ENCODE assay signal across 8 mouse cellular contexts in the genomic region with DNA sequence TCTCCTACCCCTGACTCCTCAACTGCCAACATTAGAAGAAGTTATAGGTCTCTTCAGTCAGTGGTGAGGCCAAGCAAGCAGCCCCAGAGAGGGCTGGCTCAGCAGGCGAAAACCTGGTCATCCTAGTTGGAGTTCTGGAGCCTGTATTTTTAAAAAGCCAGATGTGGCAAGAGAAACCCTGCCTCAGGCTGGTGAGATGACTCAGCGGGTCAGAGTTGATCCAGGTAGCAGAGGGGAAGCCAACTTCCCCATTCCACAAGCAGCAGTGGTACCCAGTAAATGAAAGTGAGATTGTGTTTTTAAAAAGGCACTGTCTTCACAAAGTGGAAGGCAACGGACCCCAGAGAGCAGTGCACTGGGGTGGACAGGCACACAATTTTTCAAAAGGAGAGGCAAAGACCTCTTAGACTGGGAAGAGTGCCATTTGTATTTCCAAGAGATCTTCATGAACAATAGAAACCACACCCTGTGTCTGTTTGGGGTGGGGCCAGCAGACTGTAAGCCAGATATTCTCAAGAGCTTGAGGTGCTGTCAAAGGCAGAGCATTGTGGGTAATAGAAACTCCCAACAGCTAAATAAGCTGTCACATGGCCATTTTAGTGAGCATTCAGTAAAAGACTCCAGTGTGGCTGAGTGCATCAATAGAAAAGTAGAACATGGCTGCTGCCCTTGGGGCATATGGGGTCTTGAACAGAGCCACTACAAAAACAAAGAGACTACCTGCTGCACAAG. TPM values are rescaled to one million over a fixed set of nuclear protein-coding genes. Genes with fewer than 3 reads are reported as not detected.
DNase-seq lines count a peak whose midpoint lies in the region; ATAC-seq and TF ChIP-seq lines count a peak whose summit lies in the region.

No protein-coding gene starts in this region.

- H3K27ac ChIP-seq in heart, postnatal 0 days (ENCODE audit: low read depth): 0 out of 2 replicates have a peak overlapping the region, but pooled peaks have one; percentile 37
- no peak overlapping the region for H3K27ac ChIP-seq in liver, postnatal 0 days (ENCODE audit: low read depth)

- peak; percentile 19 for DNase-seq in gastrocnemius, adult 18-20 months (ENCODE audit: low spot score)
- no peak for DNase-seq in gastrocnemius, postnatal 4 days (ENCODE audit: low spot score in 2 of 2)
- peak; percentile 40 for DNase-seq in MN1 (ENCODE audit: low spot score)
- no peak for DNase-seq in heart, postnatal 0 days (ENCODE audit: low spot score)
- DNase-seq in liver, postnatal 0 days: no peak
- DNase-seq in yolk sac, embryonic 10.5 days (ENCODE audit: low spot score): no peak
- DNase-seq in embryo, embryonic 9.5 days (ENCODE audit: extremely low spot score): no peak
- DNase-seq in layer of hippocampus, adult 18-20 months (ENCODE audit: low spot score in 2 of 2): no peak

- no peak for ATAC-seq in heart, postnatal 0 days (ENCODE audit: insufficient read depth, low read depth)
- ATAC-seq in liver, postnatal 0 days: 0 out of 2 replicates have a peak, but pooled peaks have one; percentile 27

- no peak overlapping the region for H3K9ac ChIP-seq in heart, postnatal 0 days (replicated peaks; ENCODE audit: low read depth, low read length)
- no peak overlapping the region for H3K9ac ChIP-seq in liver, postnatal 0 days (replicated peaks)

- no peaks in the 10 kb centered on the region for H3K9me3 ChIP-seq in heart, postnatal 0 days (replicated peaks; ENCODE audit: control insufficient read depth, low read length)
- H3K9me3 ChIP-seq in liver, postnatal 0 days (ENCODE audit: low read length): no peaks in the 10 kb centered on the region

- TF ChIP-seq EP300 in heart, postnatal 0 days (IDR thresholded peaks at IDR 0.05; ENCODE audit: low read depth): no peak
- no peak for TF ChIP-seq EP300 in liver, postnatal 0 days (IDR thresholded peaks at IDR 0.05; ENCODE audit: low read depth)

- no peak overlapping the region for H3K4me3 ChIP-seq in heart, postnatal 0 days (ENCODE audit: low read depth, low read length)
- H3K4me3 ChIP-seq in liver, postnatal 0 days (ENCODE audit: low read depth, low read length): no peak overlapping the region

- WGBS in heart, postnatal 0 days: 70% methylated on average over 3 of the region's 3 CpGs
- 59% methylated on average over 3 of the region's 3 CpGs for WGBS in liver, postnatal 0 days (ENCODE audit: insufficient replicate concordance)

- no peak overlapping the region for H3K4me2 ChIP-seq in heart, postnatal 0 days (ENCODE audit: low read depth, low read length)
- H3K4me2 ChIP-seq in liver, postnatal 0 days (ENCODE audit: low read depth, low read length): no peak overlapping the region

- TF ChIP-seq CTCF in heart, postnatal 0 days (IDR thresholded peaks at IDR 0.05; ENCODE audit: low read depth): no peak
- no peak for TF ChIP-seq CTCF in liver, postnatal 0 days (IDR thresholded peaks at IDR 0.05; ENCODE audit: low read depth)

- H3K4me1 ChIP-seq in heart, postnatal 0 days (ENCODE audit: control insufficient read depth, insufficient read depth): peaks cover 9% of the 10 kb centered on the region; the same call in 1 of the 2 replicates
- H3K4me1 ChIP-seq in liver, postnatal 0 days (ENCODE audit: insufficient read depth): peaks cover 12% of the 10 kb centered on the region; the same call in 1 of the 2 replicates

- peaks cover 83% of the 10 kb centered on the region for H3K36me3 ChIP-seq in heart, postnatal 0 days (replicated peaks; ENCODE audit: control insufficient read depth, insufficient read depth, low read length)
- H3K36me3 ChIP-seq in liver, postnatal 0 days (replicated peaks; ENCODE audit: insufficient read depth, low read length): peaks cover 84% of the 10 kb centered on the region

- H3K27me3 ChIP-seq in heart, postnatal 0 days (ENCODE audit: control insufficient read depth, insufficient read depth, low read length): no peaks in the 10 kb centered on the region
- H3K27me3 ChIP-seq in liver, postnatal 0 days (ENCODE audit: insufficient read depth, low read length): no peaks in the 10 kb centered on the region

RNA-seq across cellular contexts. Expression of gene Ctnnb1, which starts 33.1 kb away (rescaled TPM):
- total RNA-seq in gastrocnemius, adult 18-20 months (2021): 100 to 1,000 TPM; 185 to 217 TPM
- 100 to 1,000 TPM; 434 to 436 TPM for total RNA-seq in gastrocnemius, postnatal 4 days (2021)
- 720 and 857 TPM in 2 replicates for total RNA-seq in heart, postnatal 0 days (2014; rRNA removed; ENCODE audit: low replicate concordance)
- polyA plus RNA-seq in heart, postnatal 0 days (2015; fragmentation: Nextera tagmentation; extraction: Ambion mirVana): 203 and 214 TPM in 2 replicates
- polyA plus RNA-seq in liver, postnatal 0 days (2015; fragmentation: Nextera tagmentation; extraction: Ambion mirVana): 66.5 and 72.7 TPM in 2 replicates
- total RNA-seq in layer of hippocampus, adult 18-20 months (2021): 100 to 1,000 TPM; 485 to 511 TPM

Comparison
In these comparisons a context has a peak if more than half of its experiments do, and no peak if none do; other contexts are left out.
1. DNase-seq: peak in gastrocnemius, adult 18-20 months (single experiment) and MN1 (single experiment); none in gastrocnemius, postnatal 4 days (0 of 2), heart, postnatal 0 days (single experiment), liver, postnatal 0 days (single experiment), yolk sac, embryonic 10.5 days (single experiment), embryo, embryonic 9.5 days (single experiment) and layer of hippocampus, adult 18-20 months (0 of 2).